Mouse (Mus musculus) limb, embryonic 11.5 days (tissue): Measurements from ENCODE around the gene Pnmal1. TPM values are rescaled to one million over a fixed set of nuclear protein-coding genes. Genes with fewer than 3 reads are reported as not detected.

ENCODE experiments used
- ATAC-seq: fragments of 200-750 bp; cut with Nextera tagmentation; 2 replicates; pipeline ENCODE4 v1.8.0; 2017; ENCODE audit warnings: low read depth; ENCODE audit not compliant: insufficient number of reproducible peaks, low FRiP score, low TSS enrichment
- DNase-seq: peaks from one replicate; pipeline ENCODE4 v3.0.0-alpha.2; 2015; ENCODE audit warnings: low spot score
- H3K27ac ChIP-seq: fragments of 300-500 bp; sonication (generic); replicated peaks from 2 replicates; pipeline ENCODE4 v1.5.1; 2014; ENCODE audit warnings: low read depth, mild to moderate bottlenecking, low read length
- H3K27me3 ChIP-seq: fragments of 300-500 bp; sonication (generic); 2 replicates; pipeline ENCODE4 v1.6.1; 2014; ENCODE audit warnings: mild to moderate bottlenecking, low read length, mixed read lengths; ENCODE audit not compliant: control insufficient read depth, insufficient read depth
- H3K36me3 ChIP-seq: fragments of 300-500 bp; sonication (generic); 2 replicates; pipeline ENCODE4 v1.6.1; 2014; ENCODE audit warnings: mild to moderate bottlenecking, low read length, moderate library complexity, mixed read lengths; ENCODE audit not compliant: control insufficient read depth, insufficient read depth
- H3K4me1 ChIP-seq: fragments of 300-500 bp; sonication (generic); 2 replicates; pipeline ENCODE4 v1.6.1; 2014; ENCODE audit warnings: low read length, mixed read lengths; ENCODE audit not compliant: control insufficient read depth, insufficient read depth
- H3K4me2 ChIP-seq: fragments of 300-500 bp; sonication (generic); 2 replicates; pipeline ENCODE4 v1.6.1; 2014; ENCODE audit warnings: low read depth, mild to moderate bottlenecking, moderate library complexity; ENCODE audit not compliant: severe bottlenecking
- H3K4me3 ChIP-seq: fragments of 300-500 bp; sonication (generic); 2 replicates; pipeline ENCODE4 v1.5.1; 2014; ENCODE audit warnings: low read depth, low read length
- H3K9ac ChIP-seq: fragments of 300-500 bp; sonication (generic); 2 replicates; pipeline ENCODE4 v1.6.1; 2014; ENCODE audit warnings: mild to moderate bottlenecking, low read length
- H3K9me3 ChIP-seq: fragments of 300-500 bp; sonication (generic); 2 replicates; pipeline ENCODE4 v1.6.1; 2016; ENCODE audit warnings: low read length; ENCODE audit not compliant: control insufficient read depth
- WGBS: fragments of 180-500 bp; shearing (Covaris S2); extraction: QIAGEN DNeasy Blood & Tissue Kit; methylation state at CpG from one replicate; pipeline ENCODE4 v1.1.7; 2014; 5-methylcytosine and 5-hydroxymethylcytosine counted together
- polyA plus RNA-seq: library from polyadenylated mRNA; unstranded; fragments of >200 nt; fragmentation: Nextera tagmentation; extraction: Ambion mirVana; gene quantifications from 2 replicates; pipeline ENCODE4 v1.2.1, GENCODE M21; 2014

Gene Pnmal1
- polyA plus RNA-seq, 1 experiment from 2014 or later = 2.0 TPM

DNA sequence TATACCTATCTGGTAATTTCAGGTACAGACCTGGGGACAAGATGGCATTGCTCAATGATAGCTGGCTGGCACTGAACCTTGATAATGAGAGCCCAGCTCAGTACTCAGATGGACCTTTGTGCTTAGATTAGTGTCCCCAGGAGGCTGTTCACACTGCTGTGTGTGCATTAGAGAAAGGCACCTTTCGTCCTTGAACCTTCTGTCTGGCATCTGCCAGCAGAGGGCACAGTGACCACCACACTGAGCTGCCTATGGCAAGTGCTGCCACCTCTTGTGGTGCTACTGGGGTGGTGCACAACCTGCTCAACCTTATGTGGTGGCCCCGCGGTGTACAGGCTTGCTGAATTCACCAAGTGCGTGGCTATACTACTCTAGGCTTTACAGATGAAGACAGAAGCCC lies 47.8 kb downstream of the Pnmal1 start:
- Histone ChIP-seq H3K9me3 (no peaks in the 10 kb centered on the region), H3K9ac (no peak overlapping the region), H3K36me3 (peaks cover 41% of the 10 kb centered on the region), H3K4me3 (no peak overlapping the region), H3K4me1 (no peaks in the 10 kb centered on the region), H3K27me3 (no peaks in the 10 kb centered on the region), H3K4me2 (no peak overlapping the region), H3K27ac (no peak overlapping the region)
- 82% methylated on average over 4 of the region's 4 CpGs for WGBS
- ATAC-seq (no peak), DNase-seq (no peak)

DNA sequence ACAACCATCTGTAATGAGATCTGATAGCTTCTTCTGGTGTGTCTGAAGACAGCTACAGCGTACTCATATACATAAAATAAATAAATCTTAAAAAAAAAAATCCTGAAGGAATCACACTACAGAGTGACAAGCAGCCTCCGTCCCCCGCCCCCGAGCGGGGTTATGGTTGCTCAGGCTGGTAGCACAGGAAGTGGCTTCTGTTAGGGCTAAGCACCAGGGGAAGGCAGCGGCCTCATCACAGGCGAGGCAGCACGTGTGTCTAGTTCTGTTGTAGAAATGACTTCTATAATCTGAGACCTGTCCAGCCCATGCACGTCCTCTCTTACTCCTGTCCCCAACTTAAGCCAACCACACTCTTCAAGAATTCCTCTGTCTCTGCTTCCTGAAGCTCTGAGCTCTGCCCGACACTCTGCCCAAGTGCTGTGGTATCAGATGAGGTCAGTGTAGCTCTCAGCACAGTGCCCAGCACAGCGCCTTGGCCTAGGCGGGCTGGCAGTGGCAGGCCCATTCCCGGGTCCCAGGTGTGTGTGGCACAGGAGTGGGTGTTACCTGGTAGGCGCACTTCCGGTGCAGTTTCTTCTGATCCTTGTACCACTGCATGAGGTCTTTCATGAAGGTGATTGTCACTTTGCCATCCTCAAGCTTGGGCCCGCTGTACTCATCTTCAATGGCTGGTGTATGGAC lies 50.0 kb downstream of the Pnmal1 start:
- Histone ChIP-seq H3K9ac (no peak overlapping the region), H3K4me1 (no peaks in the 10 kb centered on the region), H3K27ac (no peak overlapping the region), H3K4me2 (no peak overlapping the region), H3K9me3 (no peaks in the 10 kb centered on the region), H3K4me3 (no peak overlapping the region), H3K36me3 (peaks cover 55% of the 10 kb centered on the region), H3K27me3 (no peaks in the 10 kb centered on the region)
- WGBS = 93% methylated on average over 16 of the region's 16 CpGs
- no peak for ATAC-seq
- no peak for DNase-seq

GRCm38 (mm10) chr7:17010010-17010347 lies 50.5 kb downstream of the Pnmal1 start:
- H3K27me3 ChIP-seq = no peaks in the 10 kb centered on the region
- no peaks in the 10 kb centered on the region for H3K9me3 ChIP-seq
- no peaks in the 10 kb centered on the region for H3K4me1 ChIP-seq
- H3K27ac ChIP-seq = no peak overlapping the region
- WGBS = 93% methylated on average over 5 of the region's 5 CpGs
- no peak overlapping the region for H3K4me2 ChIP-seq
- H3K36me3 ChIP-seq = peaks cover 51% of the 10 kb centered on the region
- ATAC-seq = no peak
- H3K4me3 ChIP-seq = no peak overlapping the region
- no peak for DNase-seq
- no peak overlapping the region for H3K9ac ChIP-seq

DNA sequence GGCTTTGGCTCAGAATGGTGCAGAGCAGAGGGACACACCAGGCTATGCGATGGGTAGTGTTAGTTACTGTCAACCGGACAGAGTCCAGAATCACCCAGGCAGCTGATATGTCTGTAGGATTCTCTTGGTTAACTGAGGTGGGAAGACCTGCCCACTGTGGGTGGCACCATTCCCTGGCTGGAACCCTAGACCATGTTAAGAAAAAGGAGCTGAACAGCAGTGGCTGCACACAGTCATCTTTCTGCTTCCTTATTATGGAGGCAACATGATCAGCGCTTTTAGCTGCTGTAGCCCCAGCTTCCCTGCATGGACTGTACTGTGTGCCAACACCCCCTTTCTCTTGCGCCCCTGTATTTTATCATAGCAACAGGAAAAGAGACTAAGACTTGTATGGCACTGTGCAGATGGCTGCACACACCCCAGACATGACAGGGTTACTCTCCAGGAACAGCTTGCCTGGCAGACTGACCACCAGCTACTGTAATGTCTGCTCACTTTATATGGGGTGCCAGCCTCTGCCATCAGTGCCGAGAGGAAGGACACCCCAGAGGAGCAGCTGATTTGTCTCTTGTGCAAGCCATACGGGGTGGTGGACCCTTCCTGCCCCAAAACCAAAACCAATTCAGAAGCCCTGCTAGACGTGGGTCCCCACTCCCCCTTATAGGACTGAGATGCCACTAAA lies 52.6 kb downstream of the Pnmal1 start:
- no peak overlapping the region for H3K4me2 ChIP-seq
- H3K27ac ChIP-seq = no peak overlapping the region
- H3K27me3 ChIP-seq = no peaks in the 10 kb centered on the region
- no peaks in the 10 kb centered on the region for H3K9me3 ChIP-seq
- no peaks in the 10 kb centered on the region for H3K4me1 ChIP-seq
- no peak for ATAC-seq
- 92% methylated on average over 7 of the region's 7 CpGs for WGBS
- peaks cover 39% of the 10 kb centered on the region for H3K36me3 ChIP-seq
- no peak overlapping the region for H3K4me3 ChIP-seq
- no peak for DNase-seq
- H3K9ac ChIP-seq = peak overlapping the region; percentile 7; the same call in 1 of the 2 replicates

Other genes starting within 250 kb of the Pnmal1 start
- not detected in 2 replicates for gene Ceacam9, start 237.8 kb upstream of the Pnmal1 start, polyA plus RNA-seq
- gene Ap2s1, start 221.3 kb upstream of the Pnmal1 start, polyA plus RNA-seq = 261 and 266 TPM in 2 replicates
- gene Slc1a5, start 178.3 kb upstream of the Pnmal1 start, polyA plus RNA-seq = 28.5 and 30.9 TPM in 2 replicates
- 125 and 128 TPM in 2 replicates for gene Strn4, start 143.8 kb upstream of the Pnmal1 start, polyA plus RNA-seq
- 25.4 and 29.3 TPM in 2 replicates for gene Fkrp, start 142.9 kb upstream of the Pnmal1 start, polyA plus RNA-seq
- gene Prkd2, start 116.8 kb upstream of the Pnmal1 start, polyA plus RNA-seq = 16.6 and 16.8 TPM in 2 replicates
- 14.6 and 15.7 TPM in 2 replicates for gene Dact3, start 84.4 kb upstream of the Pnmal1 start, polyA plus RNA-seq
- gene Gng8, start 67.9 kb upstream of the Pnmal1 start, polyA plus RNA-seq = 13.9 and 15.9 TPM in 2 replicates
- gene Ptgir, start 53.2 kb upstream of the Pnmal1 start, polyA plus RNA-seq = 0.24 and 0.44 TPM in 2 replicates
- 176 and 201 TPM in 2 replicates for gene Calm3, start 35.6 kb upstream of the Pnmal1 start, polyA plus RNA-seq
- gene Pnmal2, start 15.0 kb upstream of the Pnmal1 start, polyA plus RNA-seq = 4.8 TPM in 2 replicates
- 0.65 and 0.78 TPM in 2 replicates for gene Gm42372, start 23.4 kb downstream of the Pnmal1 start, polyA plus RNA-seq
- 26.4 and 33.5 TPM in 2 replicates for gene Ccdc8, start 33.0 kb downstream of the Pnmal1 start, polyA plus RNA-seq
- 134 and 140 TPM in 2 replicates for gene Ppp5c, start 68.2 kb downstream of the Pnmal1 start, polyA plus RNA-seq
- 8.9 and 9.6 TPM in 2 replicates for gene Hif3a, start 102.7 kb downstream of the Pnmal1 start, polyA plus RNA-seq
- gene Psg16, start 114.4 kb downstream of the Pnmal1 start, polyA plus RNA-seq = 0.12 and 0.24 TPM in 2 replicates
- gene Ceacam3, start 190.6 kb downstream of the Pnmal1 start, polyA plus RNA-seq = not detected in 2 replicates
- gene Psg29, start 243.8 kb downstream of the Pnmal1 start, polyA plus RNA-seq = not detected in 2 replicates